Mouse (Mus musculus): ENCODE data around the gene Crlf1. TPM values are rescaled to one million over a fixed set of nuclear protein-coding genes. Genes with fewer than 3 reads are reported as not detected.

Crlf1 gene
- polyA plus RNA-seq, 1 experiment from 2014 or later = 63.8 TPM

- Histone ChIP-seq H3K4me2 (ENCODE audit: low read depth, low read length) (no peak overlapping the region), H3K9me3 (replicated peaks; ENCODE audit: control insufficient read depth, low read length) (no peaks in the 10 kb centered on the region), H3K4me3 (ENCODE audit: low read depth, low read length) (no peak overlapping the region), H3K4me1 (ENCODE audit: control insufficient read depth, insufficient read depth, low read length) (peaks cover 4% of the 10 kb centered on the region), H3K9ac (replicated peaks; ENCODE audit: low read length) (no peak overlapping the region), H3K36me3 (replicated peaks; ENCODE audit: control insufficient read depth, insufficient read depth, low read depth, low read length) (peaks cover 18% of the 10 kb centered on the region), H3K27ac (replicated peaks; ENCODE audit: low read depth, low read length) (no peak overlapping the region), H3K27me3 (ENCODE audit: control insufficient read depth, insufficient read depth, low read length) (no peaks in the 10 kb centered on the region)
- WGBS = 92% methylated on average over 12 of the region's 12 CpGs
- no peak for ATAC-seq (replicated peaks; ENCODE audit: insufficient number of reproducible peaks, low FRiP score, low TSS enrichment, low read depth)
- DNase-seq (ENCODE audit: low spot score) = no peak
Measured at GRCm38 (mm10) chr8:70534281-70534680, 41.3 kb downstream of the Crlf1 start.

- DNase-seq (ENCODE audit: low spot score) = no peak
- Histone ChIP-seq H3K4me3 (ENCODE audit: low read depth, low read length) (no peak overlapping the region), H3K36me3 (replicated peaks; ENCODE audit: control insufficient read depth, insufficient read depth, low read depth, low read length) (peaks cover 18% of the 10 kb centered on the region)
Measured at GRCm38 (mm10) chr8:70535221-70535620, 42.3 kb downstream of the Crlf1 start.

GRCm38 (mm10) chr8:70535701-70536100 is 42.7 kb downstream of the Crlf1 start:
- ATAC-seq (replicated peaks; ENCODE audit: insufficient number of reproducible peaks, low FRiP score, low TSS enrichment, low read depth) = no peak
- no peak overlapping the region for H3K4me3 ChIP-seq (ENCODE audit: low read depth, low read length)
- no peak for DNase-seq (ENCODE audit: low spot score)
- H3K9me3 ChIP-seq (replicated peaks; ENCODE audit: control insufficient read depth, low read length) = no peaks in the 10 kb centered on the region
- WGBS = 85% methylated on average over 2 of the region's 2 CpGs
- no peak overlapping the region for H3K9ac ChIP-seq (replicated peaks; ENCODE audit: low read length)
- no peak overlapping the region for H3K4me2 ChIP-seq (ENCODE audit: low read depth, low read length)
- no peaks in the 10 kb centered on the region for H3K27me3 ChIP-seq (ENCODE audit: control insufficient read depth, insufficient read depth, low read length)
- peaks cover 16% of the 10 kb centered on the region for H3K36me3 ChIP-seq (replicated peaks; ENCODE audit: control insufficient read depth, insufficient read depth, low read depth, low read length)
- no peak overlapping the region for H3K27ac ChIP-seq (replicated peaks; ENCODE audit: low read depth, low read length)
- H3K4me1 ChIP-seq (ENCODE audit: control insufficient read depth, insufficient read depth, low read length) = peaks cover 10% of the 10 kb centered on the region

More at GRCm38 (mm10) chr8:70535221-70535620, 42.3 kb downstream of the Crlf1 start:
- Histone ChIP-seq H3K4me2 (ENCODE audit: low read depth, low read length) (no peak overlapping the region), H3K9ac (replicated peaks; ENCODE audit: low read length) (no peak overlapping the region), H3K4me1 (ENCODE audit: control insufficient read depth, insufficient read depth, low read length) (peaks cover 6% of the 10 kb centered on the region), H3K9me3 (replicated peaks; ENCODE audit: control insufficient read depth, low read length) (no peaks in the 10 kb centered on the region), H3K27me3 (ENCODE audit: control insufficient read depth, insufficient read depth, low read length) (no peaks in the 10 kb centered on the region), H3K27ac (replicated peaks; ENCODE audit: low read depth, low read length) (no peak overlapping the region)
- WGBS = 83% methylated on average over 3 of the region's 3 CpGs
- ATAC-seq (replicated peaks; ENCODE audit: insufficient number of reproducible peaks, low FRiP score, low TSS enrichment, low read depth) = no peak

- peak; percentile 47 for DNase-seq (ENCODE audit: low spot score)
- peak overlapping the region; percentile 59 for H3K4me2 ChIP-seq (ENCODE audit: low read depth, low read length)
- H3K36me3 ChIP-seq (replicated peaks; ENCODE audit: control insufficient read depth, insufficient read depth, low read depth, low read length) = peaks cover 6% of the 10 kb centered on the region; the same call in 1 of the 2 replicates
- peak; percentile 15 for ATAC-seq (replicated peaks; ENCODE audit: insufficient number of reproducible peaks, low FRiP score, low TSS enrichment, low read depth)
- no peaks in the 10 kb centered on the region for H3K27me3 ChIP-seq (ENCODE audit: control insufficient read depth, insufficient read depth, low read length)
- WGBS = 15% methylated on average over 24 of the region's 24 CpGs
- H3K9ac ChIP-seq (replicated peaks; ENCODE audit: low read length) = peak overlapping the region; percentile 30
- peaks cover 10% of the 10 kb centered on the region for H3K4me1 ChIP-seq (ENCODE audit: control insufficient read depth, insufficient read depth, low read length)
- H3K4me3 ChIP-seq (ENCODE audit: low read depth, low read length) = peak overlapping the region; percentile 58
- H3K9me3 ChIP-seq (replicated peaks; ENCODE audit: control insufficient read depth, low read length) = no peaks in the 10 kb centered on the region
- H3K27ac ChIP-seq (replicated peaks; ENCODE audit: low read depth, low read length) = peak overlapping the region; percentile 65; the same call in 1 of the 2 replicates
Measured at GRCm38 (mm10) chr8:70538024-70538579, 45.1 kb downstream of the Crlf1 start.

- Histone ChIP-seq H3K4me2 (ENCODE audit: low read depth, low read length) (peak overlapping the region; percentile 59), H3K36me3 (replicated peaks; ENCODE audit: control insufficient read depth, insufficient read depth, low read depth, low read length) (peaks cover 6% of the 10 kb centered on the region; the same call in 1 of the 2 replicates), H3K27ac (replicated peaks; ENCODE audit: low read depth, low read length) (peak overlapping the region; percentile 65), H3K9ac (replicated peaks; ENCODE audit: low read length) (peak overlapping the region; percentile 30), H3K9me3 (replicated peaks; ENCODE audit: control insufficient read depth, low read length) (no peaks in the 10 kb centered on the region), H3K4me1 (ENCODE audit: control insufficient read depth, insufficient read depth, low read length) (peaks cover 10% of the 10 kb centered on the region), H3K27me3 (ENCODE audit: control insufficient read depth, insufficient read depth, low read length) (no peaks in the 10 kb centered on the region), H3K4me3 (ENCODE audit: low read depth, low read length) (peak overlapping the region; percentile 58)
- peak; percentile 76 for ATAC-seq (replicated peaks; ENCODE audit: insufficient number of reproducible peaks, low FRiP score, low TSS enrichment, low read depth)
- peak; percentile 100 for DNase-seq (ENCODE audit: low spot score)
- under 1% methylated on average over 32 of the region's 32 CpGs for WGBS
Measured at GRCm38 (mm10) chr8:70538633-70539076, 45.7 kb downstream of the Crlf1 start.

- H3K4me1 ChIP-seq (ENCODE audit: control insufficient read depth, insufficient read depth, low read length) = peaks cover 10% of the 10 kb centered on the region
- peak within 1 kb of the TSS; percentile 62 for H3K9ac ChIP-seq (replicated peaks; ENCODE audit: low read length)
- peaks cover 6% of the 10 kb centered on the region; the same call in 1 of the 2 replicates for H3K36me3 ChIP-seq (replicated peaks; ENCODE audit: control insufficient read depth, insufficient read depth, low read depth, low read length)
- DNase-seq (ENCODE audit: low spot score) (peak; percentile 99), ATAC-seq (replicated peaks; ENCODE audit: insufficient number of reproducible peaks, low FRiP score, low TSS enrichment, low read depth) (peak; percentile 84)
- H3K4me3 ChIP-seq (ENCODE audit: low read depth, low read length) = peak within 1 kb of the TSS; percentile 58
- peak within 1 kb of the TSS; percentile 65 for H3K27ac ChIP-seq (replicated peaks; ENCODE audit: low read depth, low read length)
- under 1% methylated on average over 56 of the region's 58 CpGs for WGBS
- peak within 1 kb of the TSS; percentile 72 for H3K4me2 ChIP-seq (ENCODE audit: low read depth, low read length)
- no peaks in the 10 kb centered on the region for H3K27me3 ChIP-seq (ENCODE audit: control insufficient read depth, insufficient read depth, low read length)
- H3K9me3 ChIP-seq (replicated peaks; ENCODE audit: control insufficient read depth, low read length) = no peaks in the 10 kb centered on the region
Measured at GRCm38 (mm10) chr8:70539077-70539813, 46.3 kb downstream of the Crlf1 start, which contains the start of gene Ell. Ell (plus strand) TSS chr8:70539457.

GRCm38 (mm10) chr8:70540013-70540506 is 47.1 kb downstream of the Crlf1 start:
- 11% methylated on average over 4 of the region's 4 CpGs for WGBS
- ATAC-seq (replicated peaks; ENCODE audit: insufficient number of reproducible peaks, low FRiP score, low TSS enrichment, low read depth) (no peak), DNase-seq (ENCODE audit: low spot score) (no peak)
- H3K4me1 ChIP-seq (ENCODE audit: control insufficient read depth, insufficient read depth, low read length) = peaks cover 10% of the 10 kb centered on the region
- H3K4me3 ChIP-seq (ENCODE audit: low read depth, low read length) = peak overlapping the region; percentile 58
- peak overlapping the region; percentile 72 for H3K4me2 ChIP-seq (ENCODE audit: low read depth, low read length)
- peaks cover 6% of the 10 kb centered on the region; the same call in 1 of the 2 replicates for H3K36me3 ChIP-seq (replicated peaks; ENCODE audit: control insufficient read depth, insufficient read depth, low read depth, low read length)
- no peak overlapping the region for H3K27ac ChIP-seq (replicated peaks; ENCODE audit: low read depth, low read length)
- peak overlapping the region; percentile 62 for H3K9ac ChIP-seq (replicated peaks; ENCODE audit: low read length)
- no peaks in the 10 kb centered on the region for H3K9me3 ChIP-seq (replicated peaks; ENCODE audit: control insufficient read depth, low read length)
- H3K27me3 ChIP-seq (ENCODE audit: control insufficient read depth, insufficient read depth, low read length) = no peaks in the 10 kb centered on the region
